ENCODE assay signal across 18 mouse cellular contexts in the genomic region with DNA sequence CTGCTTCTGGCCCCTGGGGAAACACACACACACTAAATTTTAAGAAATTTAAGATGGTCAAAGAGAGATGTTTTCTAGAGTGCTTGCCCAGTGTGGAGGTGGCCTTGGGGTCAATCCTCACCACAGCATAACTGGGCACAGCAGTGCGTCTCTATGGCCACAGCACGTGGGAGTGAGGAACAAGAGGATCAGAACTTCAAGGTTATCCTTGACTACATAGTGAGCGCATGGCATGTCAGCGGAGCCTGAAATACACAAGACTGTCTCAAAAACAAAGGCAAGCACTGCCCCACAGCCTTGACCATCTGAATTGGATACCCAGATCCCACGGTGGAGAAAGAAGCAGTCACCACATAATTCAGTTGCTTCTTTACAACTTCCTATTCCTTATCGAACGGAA. TPM values are rescaled to one million over a fixed set of nuclear protein-coding genes. Genes with fewer than 3 reads are reported as not detected.
"Had no signal": no experiment of that assay in that cellular context is flagged by ENCODE, and none has a peak within 500 bp of the region (broad histone marks: within the 10 kb centered on the region; RNA-seq: fewer than 3 reads in every experiment).

No protein-coding gene starts in this region.

- H3K4me1 ChIP-seq: limb, embryonic 13.5 days; liver, embryonic 15.5 days; midbrain, embryonic 13.5 days; neural tube, embryonic 15.5 days had no signal

- H3K4me3 ChIP-seq: layer of hippocampus, adult 2 months; limb, embryonic 13.5 days; liver, embryonic 15.5 days; midbrain, embryonic 13.5 days; neural tube, embryonic 15.5 days had no signal

- H3K9me3 ChIP-seq: liver, embryonic 15.5 days; midbrain, embryonic 13.5 days had no signal

- H3K4me2 ChIP-seq: limb, embryonic 13.5 days; liver, embryonic 15.5 days; midbrain, embryonic 13.5 days; neural tube, embryonic 15.5 days had no signal

- H3K27me3 ChIP-seq: limb, embryonic 13.5 days; liver, embryonic 15.5 days; midbrain, embryonic 13.5 days; neural tube, embryonic 15.5 days had no signal

- H3K9ac ChIP-seq: limb, embryonic 13.5 days; liver, embryonic 15.5 days; midbrain, embryonic 13.5 days; neural tube, embryonic 15.5 days had no signal

- H3K36me3 ChIP-seq: limb, embryonic 13.5 days; liver, embryonic 15.5 days; midbrain, embryonic 13.5 days; neural tube, embryonic 15.5 days had no signal

- ATAC-seq: lung, postnatal 0 days; midbrain, embryonic 13.5 days had no signal

- H3K27ac ChIP-seq: kidney, postnatal 0 days; layer of hippocampus, adult 2 months; limb, embryonic 13.5 days; liver, embryonic 15.5 days; midbrain, embryonic 13.5 days; neural tube, embryonic 15.5 days; stomach, postnatal 0 days had no signal

- DNase-seq: kidney, adult 11 months; kidney, adult 9 months; kidney, postnatal 4 days; left cerebral cortex, postnatal 4 days; lung, adult 2 months; lung, postnatal 36 days; right cerebral cortex, adult 18-20 months; thymus, postnatal 36 days had no signal

RNA-seq across cellular contexts. Expression of a gene that starts 22.9 kb away (rescaled TPM):
- total RNA-seq: megakaryocyte progenitor cell, adult 5-6 weeks had no signal
- polyA plus RNA-seq: liver, adult 2 months had no signal

RNA-seq across cellular contexts. Expression of a gene that starts 23.5 kb away (rescaled TPM):
- total RNA-seq: liver, adult 2 months had no signal
- polyA plus RNA-seq: limb, embryonic 13.5 days; liver, adult 2 months; liver, embryonic 15.5 days had no signal
